Mouse (Mus musculus) heart, postnatal 4 days (tissue): ENCODE results near the gene Enpp1. TPM values are rescaled to one million over a fixed set of nuclear protein-coding genes. Genes with fewer than 3 reads are reported as not detected.
A peak's percentile ranks its signal among the peaks of the same experiment; 100 is the strongest.

Source experiments
- DNase-seq: peaks from one replicate; pipeline ENCODE4 v3.0.0; 2021
- total RNA-seq, 2 experiments: library from RNA; stranded (reverse); gene quantifications; 2 replicates each; pipeline ENCODE4 v1.2.3; 2021

Enpp1 gene
- total RNA-seq, result 1 to 10 TPM; 6.9 to 7.2 TPM

GRCm38 (mm10) chr10:24711480-24712366 is at the start of gene Enpp1:
TSS of gene Enpp1 (minus strand) at chr10:24712159.
- DNase-seq, result peak; percentile 80

- no peak for DNase-seq
These were observed 46.5 kb upstream of the Enpp1 start for GRCm38 (mm10) chr10:24758326-24758915.

- no peak for DNase-seq
These were observed 43.0 kb upstream of the Enpp1 start for GRCm38 (mm10) chr10:24754874-24755540.

GRCm38 (mm10) chr10:24754251-24754835 is 42.4 kb upstream of the Enpp1 start:
- DNase-seq, result no peak

- no peak for DNase-seq
These were observed 41.7 kb upstream of the Enpp1 start for GRCm38 (mm10) chr10:24753536-24754250.

- no peak for DNase-seq
These were observed 31.1 kb upstream of the Enpp1 start for GRCm38 (mm10) chr10:24742950-24743487.

- no peak for DNase-seq
These were observed 29.6 kb upstream of the Enpp1 start for GRCm38 (mm10) chr10:24741229-24742198.

GRCm38 (mm10) chr10:24739171-24739570 is 27.2 kb upstream of the Enpp1 start:
- DNase-seq, result no peak

- DNase-seq, result no peak
These were observed 26.5 kb upstream of the Enpp1 start for GRCm38 (mm10) chr10:24738456-24738855.

GRCm38 (mm10) chr10:24735027-24735777 is 23.2 kb upstream of the Enpp1 start:
- no peak for DNase-seq

- DNase-seq, result no peak
These were observed 15.5 kb upstream of the Enpp1 start for GRCm38 (mm10) chr10:24727478-24727877.

GRCm38 (mm10) chr10:24725197-24725596 is 13.2 kb upstream of the Enpp1 start:
- DNase-seq, result no peak

- DNase-seq, result no peak
These were observed 9.9 kb upstream of the Enpp1 start for GRCm38 (mm10) chr10:24721841-24722240.

GRCm38 (mm10) chr10:24719383-24719782 is 7.4 kb upstream of the Enpp1 start:
- DNase-seq, result no peak

GRCm38 (mm10) chr10:24718720-24719119 is 6.8 kb upstream of the Enpp1 start:
- DNase-seq, result no peak

GRCm38 (mm10) chr10:24718058-24718457 is 6.1 kb upstream of the Enpp1 start:
- DNase-seq, result no peak

GRCm38 (mm10) chr10:24716232-24716631 is 4.3 kb upstream of the Enpp1 start:
- DNase-seq, result no peak

- no peak for DNase-seq
These were observed 942 bp upstream of the Enpp1 start for GRCm38 (mm10) chr10:24712901-24713300.

GRCm38 (mm10) chr10:24712367-24712761 is 405 bp upstream of the Enpp1 start:
- no peak for DNase-seq

- no peak for DNase-seq
These were observed 888 bp downstream of the Enpp1 start for GRCm38 (mm10) chr10:24711071-24711470.
